Mouse (Mus musculus): Measurements from ENCODE around the gene Spag9. TPM values are rescaled to one million over a fixed set of nuclear protein-coding genes. Genes with fewer than 3 reads are reported as not detected.

Gene Spag9
- polyA plus RNA-seq, 1 experiment from 2014 or later: 36.2 TPM

GRCm38 (mm10) chr11:93995111-93995719 is 676 bp upstream of the Spag9 start:
- no peaks in the 10 kb centered on the region for H3K36me3 ChIP-seq (ENCODE audit: control insufficient read depth, insufficient read depth)
- H3K4me3 ChIP-seq (ENCODE audit: low read length): peak overlapping the region; percentile 100
- peak overlapping the region; percentile 80 for H3K9ac ChIP-seq (ENCODE audit: low read length)
- H3K27me3 ChIP-seq (ENCODE audit: control insufficient read depth, insufficient read depth, low read length): no peaks in the 10 kb centered on the region
- under 1% methylated on average over 15 of the region's 15 CpGs for WGBS
- peaks cover 23% of the 10 kb centered on the region for H3K4me1 ChIP-seq (ENCODE audit: control insufficient read depth, insufficient read depth, low read length)
- H3K9me3 ChIP-seq (replicated peaks; ENCODE audit: control insufficient read depth, low read length): no peaks in the 10 kb centered on the region
- peak overlapping the region; percentile 100 for H3K27ac ChIP-seq (ENCODE audit: low read length)
- H3K4me2 ChIP-seq (ENCODE audit: low read depth, low read length): peak overlapping the region; percentile 75
- peak; percentile 69 for ATAC-seq (replicated peaks; ENCODE audit: extremely low read depth, insufficient read depth, low FRiP score)

DNA sequence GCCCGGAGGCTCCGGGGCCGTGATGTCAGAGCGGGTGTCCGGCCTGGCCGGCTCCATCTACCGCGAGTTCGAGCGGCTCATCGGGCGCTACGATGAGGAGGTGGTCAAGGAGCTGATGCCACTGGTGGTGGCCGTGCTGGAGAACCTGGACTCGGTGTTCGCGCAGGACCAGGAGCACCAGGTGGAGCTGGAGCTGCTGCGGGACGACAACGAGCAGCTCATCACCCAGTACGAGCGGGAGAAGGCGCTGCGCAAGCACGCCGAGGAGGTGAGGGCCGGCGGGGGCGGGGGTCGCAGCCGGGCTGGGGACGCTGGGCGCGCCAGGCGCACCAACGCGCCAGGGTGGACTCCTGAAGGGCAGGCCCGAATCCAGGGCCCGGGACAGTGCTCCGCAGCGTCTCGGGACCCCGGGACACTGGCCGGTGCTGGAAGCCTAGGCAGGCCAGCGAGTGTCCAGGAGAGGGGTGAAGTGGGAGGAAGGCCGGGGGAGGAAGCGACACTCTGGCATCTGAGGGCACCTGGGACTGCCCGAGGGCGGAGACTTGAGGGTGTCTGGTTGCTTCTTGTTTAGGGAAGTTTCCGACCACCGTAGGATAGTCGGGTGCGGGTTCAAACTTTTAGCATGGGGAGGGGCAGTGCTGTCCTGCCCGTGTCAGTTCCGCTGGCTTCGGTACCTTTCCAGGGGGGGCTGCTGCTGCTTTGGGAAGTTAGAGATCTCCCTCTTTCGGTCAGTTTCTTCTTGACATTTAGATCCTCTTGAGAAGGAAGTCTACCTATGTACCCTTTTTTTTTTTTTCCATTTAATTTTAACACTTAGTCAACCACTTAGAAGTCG is 632 bp downstream of the Spag9 start:
- WGBS: under 1% methylated on average over 58 of the region's 58 CpGs
- no peaks in the 10 kb centered on the region for H3K27me3 ChIP-seq (ENCODE audit: control insufficient read depth, insufficient read depth, low read length)
- ATAC-seq (replicated peaks; ENCODE audit: extremely low read depth, insufficient read depth, low FRiP score): peak; percentile 26; the same call in 1 of the 2 replicates

GRCm38 (mm10) chr11:93997141-93997775 is 1.4 kb downstream of the Spag9 start:
- H3K9ac ChIP-seq (ENCODE audit: low read length): peak overlapping the region; percentile 98
- H3K4me1 ChIP-seq (ENCODE audit: control insufficient read depth, insufficient read depth, low read length): peaks cover 23% of the 10 kb centered on the region
- no peaks in the 10 kb centered on the region for H3K9me3 ChIP-seq (replicated peaks; ENCODE audit: control insufficient read depth, low read length)
- WGBS: 25% methylated on average over 13 of the region's 13 CpGs
- H3K27ac ChIP-seq (ENCODE audit: low read length): no peak overlapping the region; the same call in 1 of the 2 replicates
- ATAC-seq (replicated peaks; ENCODE audit: extremely low read depth, insufficient read depth, low FRiP score): no peak
- no peaks in the 10 kb centered on the region; the same call in 1 of the 2 replicates for H3K36me3 ChIP-seq (ENCODE audit: control insufficient read depth, insufficient read depth)
- H3K4me3 ChIP-seq (ENCODE audit: low read length): peak overlapping the region; percentile 100
- peak overlapping the region; percentile 63 for H3K4me2 ChIP-seq (ENCODE audit: low read depth, low read length)
- no peaks in the 10 kb centered on the region for H3K27me3 ChIP-seq (ENCODE audit: control insufficient read depth, insufficient read depth, low read length)

More for the DNA sequence above, 632 bp downstream of the Spag9 start:
- Histone ChIP-seq H3K4me2 (ENCODE audit: low read depth, low read length) (peak overlapping the region; percentile 63), H3K27ac (ENCODE audit: low read length) (peak overlapping the region; percentile 98), H3K9ac (ENCODE audit: low read length) (peak overlapping the region; percentile 98), H3K36me3 (ENCODE audit: control insufficient read depth, insufficient read depth) (no peaks in the 10 kb centered on the region), H3K4me3 (ENCODE audit: low read length) (peak overlapping the region; percentile 100), H3K9me3 (replicated peaks; ENCODE audit: control insufficient read depth, low read length) (no peaks in the 10 kb centered on the region), H3K4me1 (ENCODE audit: control insufficient read depth, insufficient read depth, low read length) (peaks cover 23% of the 10 kb centered on the region)

DNA sequence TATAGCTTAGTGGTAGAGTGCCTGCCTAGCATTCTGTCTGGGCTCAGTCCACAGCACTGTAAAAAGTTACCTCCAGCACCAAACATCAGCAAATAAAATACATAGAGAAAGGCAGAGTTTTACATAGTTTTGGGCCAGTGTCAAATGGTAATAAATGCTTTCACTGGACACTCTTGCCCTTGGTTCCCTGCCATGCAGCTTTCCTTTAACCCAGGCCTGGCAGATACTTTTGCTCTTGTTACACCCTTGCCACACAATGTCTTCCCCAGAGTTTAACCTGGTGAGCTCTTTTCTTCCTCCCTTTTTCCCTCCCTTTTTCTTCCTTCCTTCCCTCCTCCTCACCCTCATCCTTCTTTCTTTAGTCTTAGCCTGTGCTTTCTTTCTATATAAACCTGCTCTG is 3.4 kb downstream of the Spag9 start:
- H3K4me2 ChIP-seq (ENCODE audit: low read depth, low read length): no peak overlapping the region
- ATAC-seq (replicated peaks; ENCODE audit: extremely low read depth, insufficient read depth, low FRiP score): no peak
- no peaks in the 10 kb centered on the region for H3K9me3 ChIP-seq (replicated peaks; ENCODE audit: control insufficient read depth, low read length)
- H3K27me3 ChIP-seq (ENCODE audit: control insufficient read depth, insufficient read depth, low read length): no peaks in the 10 kb centered on the region
- H3K4me3 ChIP-seq (ENCODE audit: low read length): no peak overlapping the region
- H3K36me3 ChIP-seq (ENCODE audit: control insufficient read depth, insufficient read depth): no peaks in the 10 kb centered on the region; the same call in 1 of the 2 replicates
- no peak overlapping the region for H3K9ac ChIP-seq (ENCODE audit: low read length)
- peaks cover 23% of the 10 kb centered on the region for H3K4me1 ChIP-seq (ENCODE audit: control insufficient read depth, insufficient read depth, low read length)
- no peak overlapping the region for H3K27ac ChIP-seq (ENCODE audit: low read length)

DNA sequence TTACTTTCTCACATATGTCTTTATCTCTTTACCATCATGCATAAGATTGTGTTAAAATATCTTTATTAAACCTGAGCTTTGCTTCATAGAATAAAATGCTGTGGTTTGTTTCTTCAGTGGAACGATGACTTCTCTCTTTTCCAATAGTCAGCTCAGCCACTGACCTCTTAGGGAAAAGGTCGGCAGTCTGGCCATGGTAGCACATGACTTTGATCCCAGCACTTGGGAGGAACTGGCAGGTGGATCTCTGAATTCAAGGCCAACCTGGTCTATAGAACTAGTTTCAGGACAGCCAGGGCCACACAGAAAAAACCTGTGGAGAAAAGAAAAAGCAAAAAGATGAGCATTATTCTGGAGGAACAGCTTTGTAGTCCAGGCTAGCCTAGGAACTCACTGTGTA is 7.5 kb downstream of the Spag9 start:
- Histone ChIP-seq H3K9ac (ENCODE audit: low read length) (no peak overlapping the region), H3K4me2 (ENCODE audit: low read depth, low read length) (no peak overlapping the region), H3K4me3 (ENCODE audit: low read length) (no peak overlapping the region), H3K27me3 (ENCODE audit: control insufficient read depth, insufficient read depth, low read length) (no peaks in the 10 kb centered on the region), H3K9me3 (replicated peaks; ENCODE audit: control insufficient read depth, low read length) (no peaks in the 10 kb centered on the region), H3K36me3 (ENCODE audit: control insufficient read depth, insufficient read depth) (no peaks in the 10 kb centered on the region; the same call in 1 of the 2 replicates), H3K4me1 (ENCODE audit: control insufficient read depth, insufficient read depth, low read length) (peaks cover 3% of the 10 kb centered on the region), H3K27ac (ENCODE audit: low read length) (no peak overlapping the region)
- no peak for ATAC-seq (replicated peaks; ENCODE audit: extremely low read depth, insufficient read depth, low FRiP score)
- 89% methylated on average over 2 of the region's 2 CpGs for WGBS

DNA sequence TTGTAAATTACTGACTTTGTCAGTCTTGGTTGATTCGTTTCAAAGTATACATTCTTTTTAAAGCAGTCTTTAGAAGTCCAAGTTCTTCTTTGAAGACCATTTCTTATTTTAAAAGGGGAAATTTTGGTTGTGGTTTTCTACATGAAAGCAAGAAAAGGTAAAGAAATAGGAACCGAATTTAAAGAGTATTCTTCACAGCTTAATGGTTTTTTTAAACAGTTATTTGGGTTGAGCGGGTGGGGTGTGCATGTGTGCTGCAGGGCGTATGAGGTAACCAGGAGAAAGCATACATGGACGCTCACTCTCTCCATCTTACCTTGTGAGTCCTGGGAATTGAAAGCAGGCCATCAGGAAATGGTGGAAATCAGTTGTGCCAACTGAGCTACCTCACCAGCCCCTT is 23.2 kb downstream of the Spag9 start:
- ATAC-seq (replicated peaks; ENCODE audit: extremely low read depth, insufficient read depth, low FRiP score): no peak
- H3K27ac ChIP-seq (ENCODE audit: low read length): no peak overlapping the region
- no peaks in the 10 kb centered on the region; the same call in 1 of the 2 replicates for H3K9me3 ChIP-seq (replicated peaks; ENCODE audit: control insufficient read depth, low read length)
- H3K9ac ChIP-seq (ENCODE audit: low read length): no peak overlapping the region
- H3K4me3 ChIP-seq (ENCODE audit: low read length): no peak overlapping the region
- H3K4me2 ChIP-seq (ENCODE audit: low read depth, low read length): no peak overlapping the region
- H3K36me3 ChIP-seq (ENCODE audit: control insufficient read depth, insufficient read depth): peaks cover 11% of the 10 kb centered on the region
- H3K27me3 ChIP-seq (ENCODE audit: control insufficient read depth, insufficient read depth, low read length): no peaks in the 10 kb centered on the region
- H3K4me1 ChIP-seq (ENCODE audit: control insufficient read depth, insufficient read depth, low read length): no peaks in the 10 kb centered on the region
- 86% methylated on average over 5 of the region's 5 CpGs for WGBS

GRCm38 (mm10) chr11:94020403-94020802 is 24.5 kb downstream of the Spag9 start:
- no peak overlapping the region for H3K4me2 ChIP-seq (ENCODE audit: low read depth, low read length)
- WGBS: 70% methylated on average over 6 of the region's 6 CpGs
- no peaks in the 10 kb centered on the region for H3K4me1 ChIP-seq (ENCODE audit: control insufficient read depth, insufficient read depth, low read length)
- H3K36me3 ChIP-seq (ENCODE audit: control insufficient read depth, insufficient read depth): peaks cover 11% of the 10 kb centered on the region
- no peak overlapping the region for H3K4me3 ChIP-seq (ENCODE audit: low read length)
- H3K9ac ChIP-seq (ENCODE audit: low read length): no peak overlapping the region
- no peaks in the 10 kb centered on the region; the same call in 1 of the 2 replicates for H3K9me3 ChIP-seq (replicated peaks; ENCODE audit: control insufficient read depth, low read length)
- ATAC-seq (replicated peaks; ENCODE audit: extremely low read depth, insufficient read depth, low FRiP score): no peak
- no peak overlapping the region for H3K27ac ChIP-seq (ENCODE audit: low read length)
- H3K27me3 ChIP-seq (ENCODE audit: control insufficient read depth, insufficient read depth, low read length): no peaks in the 10 kb centered on the region

GRCm38 (mm10) chr11:94026289-94026688 is 30.4 kb downstream of the Spag9 start:
- H3K4me2 ChIP-seq (ENCODE audit: low read depth, low read length): no peak overlapping the region
- ATAC-seq (replicated peaks; ENCODE audit: extremely low read depth, insufficient read depth, low FRiP score): no peak
- H3K27me3 ChIP-seq (ENCODE audit: control insufficient read depth, insufficient read depth, low read length): no peaks in the 10 kb centered on the region
- no peaks in the 10 kb centered on the region for H3K9me3 ChIP-seq (replicated peaks; ENCODE audit: control insufficient read depth, low read length)
- no peaks in the 10 kb centered on the region; the same call in 1 of the 2 replicates for H3K36me3 ChIP-seq (ENCODE audit: control insufficient read depth, insufficient read depth)
- no peak overlapping the region for H3K4me3 ChIP-seq (ENCODE audit: low read length)
- H3K27ac ChIP-seq (ENCODE audit: low read length): no peak overlapping the region
- H3K9ac ChIP-seq (ENCODE audit: low read length): no peak overlapping the region
- H3K4me1 ChIP-seq (ENCODE audit: control insufficient read depth, insufficient read depth, low read length): peaks cover 2% of the 10 kb centered on the region; the same call in 1 of the 2 replicates
- WGBS: 88% methylated on average over 4 of the region's 4 CpGs

Data from heart, embryonic 16.5 days (tissue).